Mouse (Mus musculus): ENCODE measurements at regions not wholly inside any gene's neighbourhood (a gene's known extent, or its start where the extent isn't known, plus 50 kb on each side); places are given as distances from the start of the nearest gene placed in this dataset.

DNA sequence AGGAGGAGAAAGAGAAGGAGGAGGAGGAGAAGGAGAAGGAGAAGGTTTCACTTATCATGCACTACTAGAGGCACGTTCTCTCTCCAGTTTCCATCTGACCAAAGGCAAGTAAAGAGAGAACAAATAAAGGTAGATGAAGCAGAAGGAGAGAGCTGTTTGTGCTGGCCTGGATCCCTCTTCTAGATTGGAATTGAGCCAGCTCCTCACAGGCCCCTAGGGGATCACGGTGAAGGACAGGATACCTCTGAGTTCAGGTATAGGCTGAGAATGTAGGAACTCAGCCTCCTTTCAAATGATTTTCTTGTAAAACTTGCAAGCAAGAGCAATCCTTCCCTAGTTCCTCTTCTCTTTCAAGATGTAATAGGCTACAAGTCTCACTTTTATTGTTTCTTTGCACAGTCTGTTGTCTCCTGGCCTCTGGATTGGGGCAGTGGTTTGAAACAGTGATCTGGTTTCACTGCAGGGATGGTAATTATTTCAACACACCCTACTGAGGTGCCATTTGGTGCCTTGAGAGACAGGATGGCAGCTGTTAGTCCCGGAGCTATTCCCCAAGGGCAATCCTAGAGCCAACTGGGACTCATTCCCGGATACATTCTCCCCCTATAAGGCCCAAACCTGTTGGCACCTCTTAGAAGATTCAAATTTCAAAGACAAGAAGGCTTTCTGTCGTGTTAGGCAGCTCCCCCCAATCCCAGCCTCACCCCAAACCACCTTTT is 134.8 kb downstream of the Gm9817 start:
- no peak for DNase-seq (ENCODE audit: low read depth)

DNA sequence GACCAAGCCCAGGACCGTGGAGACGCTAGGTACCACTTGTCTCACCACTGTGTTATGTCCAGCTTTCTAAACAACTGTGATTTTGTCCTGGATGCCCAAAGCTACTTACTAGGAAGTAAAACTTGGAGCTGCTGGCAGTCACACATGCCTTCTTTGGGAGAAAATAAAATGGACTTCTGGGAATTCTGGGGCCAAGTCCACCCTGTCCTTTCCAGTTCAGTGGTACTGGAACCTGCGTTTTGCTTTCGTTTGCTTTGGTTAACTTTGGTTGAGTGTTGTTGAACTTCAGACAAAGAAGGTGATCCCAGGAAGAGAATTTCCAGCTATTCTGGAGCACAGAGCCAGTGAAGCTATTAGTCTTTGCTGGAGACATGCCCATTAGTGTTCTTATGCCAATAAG is 139.8 kb downstream of the Gm9817 start:
- no peak for DNase-seq (ENCODE audit: low read depth)

DNA sequence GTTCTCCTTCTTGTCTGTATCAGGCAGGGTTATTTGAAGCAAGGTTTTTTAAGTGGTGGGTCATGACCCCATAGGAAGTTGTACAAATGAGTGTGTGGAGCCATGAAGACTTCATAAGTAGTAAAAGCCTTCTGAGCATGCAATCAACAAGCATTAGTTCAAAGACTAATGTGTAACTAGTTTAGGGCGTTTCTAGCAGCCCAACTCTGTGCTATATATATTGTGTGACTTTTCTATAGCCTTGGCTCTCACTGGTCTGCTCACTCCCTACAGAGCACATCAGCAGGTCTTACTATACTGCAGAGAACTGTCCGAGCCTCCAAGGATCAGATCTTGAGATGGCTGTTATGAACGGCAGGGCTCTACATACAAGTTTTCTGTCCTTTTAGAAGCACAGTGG is 141.2 kb downstream of the Gm9817 start:
- DNase-seq (ENCODE audit: low read depth) = no peak

DNA sequence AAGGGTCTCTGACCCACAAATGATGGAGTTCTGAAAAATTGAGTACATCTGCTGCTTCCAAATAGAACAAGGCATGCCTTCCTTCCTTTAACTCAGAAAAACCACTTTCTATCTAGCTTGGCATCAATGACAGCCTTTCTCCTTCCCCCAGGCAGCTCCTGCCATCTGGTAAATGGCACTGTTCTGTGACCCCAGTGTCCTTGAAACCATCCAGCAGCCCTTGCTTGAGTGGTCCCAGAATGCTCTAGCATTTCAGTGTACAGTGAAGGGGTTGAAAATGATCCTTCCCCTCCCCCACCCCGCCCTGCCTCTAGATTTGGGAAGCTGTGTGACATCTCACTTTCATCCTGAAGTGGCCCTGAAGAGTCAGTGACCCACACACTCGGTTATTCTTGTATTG is 152.3 kb downstream of the Gm9817 start:
- DNase-seq (ENCODE audit: low read depth) = no peak

DNA sequence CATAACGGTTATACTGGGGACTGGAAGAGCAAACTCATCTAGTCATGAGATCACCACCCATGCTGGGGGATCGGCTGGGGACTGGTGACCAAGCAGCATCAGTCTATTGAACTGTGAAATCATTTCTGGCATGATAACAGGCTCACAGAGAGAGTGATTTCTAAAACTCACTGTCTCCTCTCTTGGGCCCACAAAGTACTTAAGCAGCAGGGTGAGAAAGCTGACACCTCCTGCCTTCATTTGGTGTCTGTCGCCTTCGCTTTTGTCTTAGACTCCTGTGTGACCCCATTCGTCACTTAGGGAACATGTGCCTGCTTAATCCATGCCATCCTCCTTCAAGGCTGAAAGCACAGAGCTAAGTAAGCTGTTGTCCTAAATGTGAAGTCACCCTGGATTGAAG is 154.3 kb upstream of the Mylip start:
- no peak for DNase-seq (ENCODE audit: low read depth)

DNA sequence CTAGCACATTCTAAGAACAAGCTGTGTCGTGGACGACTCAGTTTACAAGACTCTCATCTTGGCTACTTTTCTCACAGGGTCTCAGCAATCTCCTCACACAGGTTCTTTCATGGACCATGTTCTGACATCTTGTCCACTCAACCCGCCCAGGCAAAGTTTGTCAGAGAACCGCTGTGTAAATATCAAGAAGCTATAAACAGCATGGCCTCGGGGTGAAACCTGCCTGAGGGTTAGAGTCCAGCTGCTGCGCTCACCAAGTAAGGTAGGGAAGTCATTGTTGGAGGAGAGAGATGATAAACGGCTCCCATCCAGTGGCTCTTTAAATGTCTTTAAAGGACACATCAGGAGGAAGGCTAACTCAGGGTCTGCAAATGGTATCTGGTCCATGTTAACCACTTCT is 151.3 kb upstream of the Mylip start:
- no peak for DNase-seq (ENCODE audit: low read depth)

DNA sequence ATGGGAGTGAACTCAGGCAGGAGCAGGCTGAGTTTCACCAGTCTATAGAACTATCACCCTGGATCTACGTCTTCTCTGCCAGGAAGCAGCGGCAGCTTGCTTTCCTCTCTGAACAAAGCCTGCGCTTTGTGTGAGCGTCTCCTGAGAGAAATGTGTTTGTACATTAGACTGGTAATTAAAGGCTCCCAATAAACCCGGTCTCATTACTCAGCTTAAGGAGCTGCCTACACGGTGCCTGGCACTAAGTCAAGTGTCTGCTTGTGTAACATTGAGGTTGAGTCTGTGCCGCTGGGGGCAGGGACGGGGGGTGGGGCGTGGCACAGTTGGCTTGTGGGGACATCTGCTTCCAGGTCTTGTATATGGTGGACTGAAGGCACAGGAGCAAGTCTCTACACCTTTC is 150.4 kb upstream of the Mylip start:
- no peak for DNase-seq (ENCODE audit: low read depth)

DNA sequence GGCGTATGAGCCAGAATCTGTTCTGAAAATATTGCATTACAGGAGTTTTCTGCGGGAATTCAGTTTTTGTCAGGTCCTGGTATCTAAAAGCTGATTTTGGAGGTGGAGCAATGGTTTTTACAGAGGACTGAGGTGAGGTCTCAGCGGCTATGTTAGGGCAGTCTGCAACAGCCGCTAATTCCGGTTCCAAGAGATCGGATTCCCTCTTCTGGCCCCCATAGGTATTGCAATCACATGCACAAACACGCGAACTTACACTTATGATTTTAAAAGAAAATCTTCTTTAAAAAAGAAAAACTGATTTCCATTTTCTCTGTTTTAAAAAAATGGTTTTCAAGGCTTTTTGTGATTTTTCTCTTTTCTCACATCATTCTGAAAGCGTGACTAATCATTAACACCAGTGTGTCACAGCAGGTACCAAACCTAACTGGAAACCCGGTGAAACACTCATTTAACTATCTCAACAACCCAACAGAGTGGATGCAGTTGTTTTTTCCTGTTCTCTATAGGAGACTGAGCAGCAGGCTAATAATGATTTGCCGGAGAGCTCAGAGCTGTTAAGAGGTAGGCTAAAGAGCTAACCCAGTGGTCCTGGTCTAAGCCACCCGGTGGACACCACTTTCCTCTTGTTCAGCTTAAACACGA is 149.4 kb upstream of the Mylip start:
- no peak for DNase-seq (ENCODE audit: low read depth)

DNA sequence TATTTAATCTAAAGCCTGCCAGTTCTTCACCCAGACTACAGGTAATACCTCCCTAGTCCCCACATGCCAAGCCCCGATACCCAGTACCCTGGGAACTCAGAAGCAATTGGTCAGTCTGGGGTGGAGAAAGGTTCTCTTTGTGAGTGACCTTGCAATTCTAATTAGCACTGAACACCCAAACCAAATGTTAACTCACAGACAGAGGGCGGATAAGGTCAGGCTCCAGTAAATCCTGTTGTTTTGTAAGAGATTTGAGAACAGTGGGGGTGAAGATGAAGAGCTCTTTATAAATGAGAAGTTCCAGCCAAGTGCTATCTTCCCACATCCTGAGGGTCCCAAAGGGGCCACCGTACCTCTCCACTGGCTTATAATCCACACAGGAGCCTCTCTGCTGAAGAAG is 147.3 kb upstream of the Mylip start:
- no peak for DNase-seq (ENCODE audit: low read depth)

DNA sequence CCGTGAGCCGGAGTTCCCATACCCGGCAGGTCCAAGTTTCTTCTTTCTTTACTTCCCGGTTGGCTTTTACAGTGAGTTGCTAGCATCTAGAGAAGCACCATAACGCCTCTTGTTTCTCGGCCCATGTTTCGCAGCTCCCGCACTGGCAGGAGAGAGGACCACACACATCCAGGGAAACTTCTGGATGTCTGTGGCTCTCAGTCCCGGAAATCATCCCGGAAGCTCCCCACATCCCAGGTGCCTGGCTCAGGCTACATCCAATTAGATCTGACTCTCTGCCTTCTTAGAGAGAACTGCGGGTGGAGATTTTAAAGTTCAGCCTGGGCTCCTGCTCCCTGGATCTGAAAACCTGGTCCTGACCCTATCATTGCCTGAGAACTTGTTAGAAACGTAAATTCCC is 146.8 kb upstream of the Mylip start:
- DNase-seq (ENCODE audit: low read depth) = no peak

DNA sequence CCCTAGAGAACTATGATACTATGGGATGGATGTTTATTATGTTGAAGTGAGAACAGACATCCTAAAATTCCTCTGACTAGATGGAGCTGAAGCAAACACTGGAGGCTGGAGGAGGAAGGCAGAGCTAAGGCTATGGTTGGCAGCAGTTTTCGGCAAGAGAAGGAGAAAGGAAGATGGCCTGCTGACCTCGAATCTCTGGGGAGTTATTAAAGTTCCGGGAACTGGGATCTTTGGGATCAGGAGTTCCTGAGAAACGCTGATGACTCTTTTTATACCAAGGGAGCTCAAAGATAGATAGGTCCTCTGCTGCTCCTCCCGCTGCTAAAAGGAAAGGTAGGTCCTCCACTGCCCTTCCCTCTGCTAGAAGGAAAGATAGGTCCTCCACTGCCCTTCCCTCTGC is 143.9 kb upstream of the Mylip start:
- no peak for DNase-seq (ENCODE audit: low read depth)

DNA sequence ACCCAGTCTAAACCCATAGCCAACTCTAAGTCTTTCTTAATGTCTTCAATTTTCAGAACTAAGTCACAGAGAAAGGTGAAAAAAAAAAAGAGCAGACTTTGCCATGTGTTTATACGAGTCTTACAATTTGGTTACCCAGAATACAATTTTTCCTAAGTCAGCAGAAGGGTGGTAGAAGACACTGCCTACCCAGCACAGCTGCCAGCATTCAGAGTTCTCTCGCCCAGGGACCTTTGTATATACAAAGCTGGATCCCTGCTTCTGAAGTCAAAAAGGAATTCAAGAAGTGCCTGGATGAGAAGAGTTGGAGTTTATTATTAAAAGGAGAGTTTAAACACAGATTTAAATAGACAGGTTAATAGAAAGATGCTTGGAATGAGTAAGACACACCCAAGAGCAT is 143.2 kb upstream of the Mylip start:
- no peak for DNase-seq (ENCODE audit: low read depth)

DNA sequence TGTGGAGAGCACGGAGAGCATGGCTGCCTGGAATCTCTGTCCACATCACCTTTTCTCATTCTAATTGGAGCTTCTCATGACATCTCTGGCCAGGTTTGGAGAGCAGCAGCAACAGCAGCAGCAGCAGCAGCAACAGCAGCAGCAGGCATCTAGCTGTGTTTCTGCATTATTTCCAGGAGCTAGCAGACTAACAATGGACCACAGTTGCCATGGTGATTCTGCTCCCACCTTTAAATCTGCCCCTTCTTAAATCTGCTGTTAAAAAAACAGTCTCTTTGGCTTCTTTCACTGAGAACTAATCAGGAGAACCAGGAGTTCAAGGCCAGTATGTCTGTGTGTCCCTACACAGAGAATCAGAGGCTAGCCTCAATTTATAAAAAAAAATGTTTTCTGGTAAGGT is 139.5 kb upstream of the Mylip start:
- DNase-seq (ENCODE audit: low read depth) = no peak

DNA sequence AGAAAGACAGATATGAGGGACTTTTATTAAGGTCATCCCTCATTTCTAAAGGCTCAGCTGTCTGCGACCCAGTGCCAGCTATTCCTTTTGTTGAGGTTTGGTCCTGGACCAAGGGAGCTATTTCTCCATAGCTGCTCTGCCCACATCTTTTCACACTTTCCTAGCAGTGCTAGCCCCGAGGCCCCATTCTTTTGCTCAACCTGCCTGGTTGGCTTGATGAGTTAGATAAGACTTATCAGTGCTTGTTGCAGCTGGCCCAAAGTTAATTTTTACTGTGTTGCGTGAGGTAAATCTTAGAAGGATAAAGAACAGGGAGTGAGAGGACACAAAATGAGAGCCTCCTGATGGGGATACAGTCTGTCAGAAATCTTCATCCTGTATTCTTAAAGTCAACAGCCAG is 138.5 kb upstream of the Mylip start:
- no peak for DNase-seq (ENCODE audit: low read depth)

DNA sequence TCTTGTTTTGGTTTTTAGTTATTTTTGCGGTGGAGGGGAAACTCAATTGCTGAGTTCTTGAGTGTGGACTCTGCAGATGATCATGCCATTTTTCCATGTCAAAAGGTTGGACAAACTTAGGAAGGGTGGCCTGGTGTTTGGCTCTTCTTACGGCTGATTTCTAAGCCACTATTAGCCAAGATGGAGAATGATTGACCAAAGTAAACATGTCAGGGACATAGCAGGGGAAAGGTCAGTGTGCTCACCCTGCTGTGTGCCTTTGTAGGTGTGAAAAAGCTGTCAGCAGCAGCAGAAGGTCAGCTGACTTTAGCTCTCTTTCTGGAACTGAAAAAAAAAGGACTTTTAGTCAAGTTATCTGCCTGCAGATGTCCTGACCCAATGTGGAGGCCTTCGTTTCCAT is 137.4 kb upstream of the Mylip start:
- DNase-seq (ENCODE audit: low read depth) = no peak

DNA sequence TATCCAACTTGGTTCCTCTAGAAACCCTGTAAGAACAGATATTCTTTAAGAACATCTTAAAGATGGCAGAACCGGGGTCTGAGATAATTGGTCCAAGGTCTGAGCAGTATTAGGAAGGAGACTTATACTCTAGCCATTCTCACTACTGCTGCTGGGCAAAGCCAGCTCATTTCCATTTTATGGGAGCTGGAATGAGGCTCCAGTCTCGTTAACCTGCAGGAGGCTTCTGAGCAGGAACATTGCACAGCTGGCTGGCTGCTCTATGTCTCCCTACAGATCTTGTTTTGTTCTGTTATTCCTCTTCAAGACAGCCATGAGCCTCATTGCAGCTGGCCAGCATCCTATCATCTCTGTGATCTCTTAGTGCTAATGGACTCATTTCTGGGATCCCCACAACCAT is 136.3 kb upstream of the Mylip start:
- no peak for DNase-seq (ENCODE audit: low read depth)

DNA sequence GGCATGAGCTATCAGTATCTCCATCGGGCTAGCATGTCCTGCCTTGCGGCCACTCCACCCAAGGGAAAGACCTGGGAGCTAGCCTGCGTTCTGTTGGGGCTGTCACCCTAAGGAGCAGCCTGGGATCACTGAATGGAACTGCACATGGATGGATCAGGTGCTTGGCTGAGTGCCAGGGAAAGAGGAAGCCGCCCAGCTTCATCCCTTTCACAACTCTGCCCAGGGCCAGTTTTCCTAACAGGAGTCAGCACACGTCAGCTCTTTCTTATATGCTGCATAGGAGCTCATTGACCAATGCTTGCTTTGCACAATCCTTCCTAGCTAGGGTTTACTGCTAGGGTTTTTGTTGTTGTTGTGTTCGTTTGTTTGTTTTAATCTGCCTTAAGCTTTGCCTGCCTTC is 134.3 kb upstream of the Mylip start:
- no peak for DNase-seq (ENCODE audit: low read depth)

DNA sequence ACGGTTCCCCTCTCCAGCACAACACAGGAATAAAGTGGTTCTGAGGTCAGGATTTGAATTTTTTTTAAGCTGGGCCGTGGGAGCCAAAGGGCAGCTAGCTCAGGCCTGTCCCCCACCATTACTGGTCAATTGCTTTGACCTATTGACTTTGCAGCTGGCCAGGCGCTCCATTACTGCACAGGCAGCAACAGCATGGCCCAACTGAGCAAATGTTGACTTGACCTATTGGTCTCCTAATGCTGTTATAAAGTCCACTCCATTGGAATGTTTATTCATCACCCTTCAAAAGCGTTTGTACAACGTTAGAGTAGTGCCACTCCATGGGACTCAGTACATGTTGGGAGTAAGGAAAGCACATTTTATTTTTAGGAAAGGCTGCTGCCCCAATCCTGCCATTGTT is 127.5 kb upstream of the Mylip start:
- DNase-seq (ENCODE audit: low read depth) = no peak

DNA sequence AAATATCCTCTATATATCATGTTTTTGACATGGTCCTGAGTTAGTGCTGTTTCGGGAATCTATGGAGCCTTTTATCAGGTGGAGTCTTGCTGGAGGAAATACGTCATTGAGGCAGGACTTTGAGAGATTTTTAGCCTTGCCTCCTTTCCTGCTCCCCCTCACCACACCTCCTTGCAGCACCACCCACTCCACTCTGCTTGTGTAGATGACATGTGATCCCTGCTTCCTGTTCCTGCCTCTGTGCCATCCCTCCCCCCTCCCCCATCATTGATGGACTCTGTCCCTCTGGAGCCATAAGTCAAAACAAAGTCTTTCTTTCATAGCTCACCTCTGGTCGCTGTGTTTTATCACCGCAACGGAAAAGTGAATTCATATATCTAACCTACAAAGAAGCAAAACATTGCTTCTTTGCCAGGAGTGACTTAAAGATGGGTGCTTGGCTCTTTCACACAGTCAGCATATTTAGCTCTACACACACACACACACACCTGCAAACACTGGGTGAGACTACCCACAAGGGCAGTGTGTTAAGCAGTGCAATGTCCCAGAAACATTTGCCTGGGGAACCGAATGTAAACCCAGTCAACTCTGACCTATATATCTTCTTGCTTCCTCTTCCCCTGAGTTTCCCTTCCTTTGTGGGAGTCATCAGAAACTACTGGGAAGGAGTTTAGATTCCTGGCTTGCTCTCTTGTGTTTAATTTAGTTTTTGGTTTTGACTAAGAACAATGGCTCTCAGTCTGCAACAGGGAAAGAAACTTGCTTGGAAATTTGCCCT is 123.1 kb upstream of the Mylip start:
- no peak for DNase-seq (ENCODE audit: low read depth)

DNA sequence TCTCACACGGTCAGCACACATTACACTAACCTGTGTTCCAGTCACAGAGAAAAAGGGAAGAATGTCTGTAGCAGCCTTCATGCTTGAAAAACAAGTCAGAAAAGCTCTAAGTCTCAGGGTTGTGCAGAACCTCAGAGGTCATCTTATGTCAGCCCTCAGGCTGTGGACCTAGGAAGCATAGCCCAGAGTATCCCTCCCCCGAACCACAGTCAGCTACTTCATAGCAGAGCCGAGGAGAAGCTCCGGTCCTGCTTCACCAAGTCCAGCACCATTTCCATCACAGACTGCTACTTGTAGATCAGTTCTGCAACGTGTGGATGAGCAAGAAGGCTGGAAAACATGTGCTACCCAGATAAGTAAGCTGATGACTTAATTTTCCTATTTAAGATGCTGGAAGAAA is 122.1 kb upstream of the Mylip start:
- DNase-seq (ENCODE audit: low read depth) = no peak

DNA sequence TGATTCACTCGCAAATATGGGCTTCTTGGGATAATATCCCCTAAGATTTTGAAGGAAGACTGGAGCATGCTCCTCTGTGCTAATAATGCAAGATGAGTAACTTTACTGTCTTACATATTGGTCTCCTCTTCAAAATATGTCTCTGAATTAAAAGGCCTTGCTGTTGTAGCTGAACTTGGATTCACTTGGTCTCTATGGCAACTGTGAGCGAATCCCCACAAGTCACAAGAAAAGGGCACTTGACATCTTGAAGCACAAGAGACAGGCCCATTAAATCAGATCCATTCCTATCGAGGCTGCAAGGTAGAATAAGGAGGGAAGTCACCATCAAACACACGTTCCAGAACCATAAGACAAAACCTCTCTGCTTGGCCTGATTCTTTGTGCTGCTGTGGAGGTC is 121.6 kb upstream of the Mylip start:
- no peak for DNase-seq (ENCODE audit: low read depth)

DNA sequence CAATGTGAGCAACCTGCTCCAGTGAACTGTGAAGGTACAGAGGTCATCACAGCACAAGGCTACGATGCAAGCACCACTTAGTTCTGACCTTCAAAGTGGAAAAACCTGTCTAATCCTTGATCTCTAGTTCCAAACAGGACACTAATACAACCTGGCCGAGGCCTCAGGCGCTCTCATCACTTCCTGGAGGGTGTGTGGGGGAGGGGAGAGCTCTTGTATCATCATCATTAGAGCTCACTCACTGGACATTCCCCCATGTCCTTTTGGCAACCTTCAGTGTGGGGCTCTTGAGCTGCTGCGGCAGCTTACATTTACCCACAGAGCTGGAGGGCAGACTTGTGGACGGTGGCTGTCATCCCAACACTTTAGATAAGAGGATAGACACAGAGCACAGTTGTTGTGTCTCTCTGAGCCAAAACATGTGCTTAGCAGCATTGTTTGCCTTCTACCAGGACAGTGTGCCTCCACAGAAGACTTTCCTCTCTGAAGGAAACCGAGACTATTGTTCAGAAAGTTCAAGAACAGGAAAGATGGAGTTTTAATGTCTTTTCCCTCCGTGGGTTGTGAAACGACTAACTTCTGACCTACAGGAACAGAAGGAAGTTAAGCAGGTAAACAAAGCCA is 115.2 kb upstream of the Mylip start:
- DNase-seq (ENCODE audit: low read depth) = no peak

DNA sequence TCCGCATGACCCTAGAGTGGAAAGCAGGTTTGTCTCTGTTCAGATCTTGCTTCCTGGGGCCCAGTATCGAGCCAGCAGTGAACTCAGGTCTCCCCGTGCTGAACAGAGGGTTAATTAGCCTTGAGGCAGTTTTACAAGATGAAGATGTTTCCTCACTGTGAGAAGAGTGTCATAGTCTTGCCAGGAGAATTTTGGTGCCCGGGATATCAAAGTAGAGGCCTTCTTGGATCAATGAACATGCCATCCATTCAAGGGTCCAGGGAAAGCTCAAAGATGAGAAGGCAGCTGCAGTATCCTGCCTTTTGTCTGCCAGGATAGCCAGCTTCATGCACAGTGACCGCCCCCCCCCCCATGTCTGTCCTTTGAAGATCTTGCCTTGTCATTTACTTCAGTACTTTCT is 114.2 kb upstream of the Mylip start:
- no peak for DNase-seq (ENCODE audit: low read depth)
